Mouse (Mus musculus): ENCODE data around the gene Klf14.

Klf14 gene

GRCm38 (mm10) chr6:30958736-30959540 is at the start of gene Klf14:
TSS of gene Klf14 (minus strand) at chr6:30959078.
- DNase-seq, result no peak

GRCm38 (mm10) chr6:31006111-31006600 is 47.3 kb upstream of the Klf14 start:
- no peak for DNase-seq

- DNase-seq, result no peak
Observed at GRCm38 (mm10) chr6:30986393-30986792, 27.5 kb upstream of the Klf14 start.

GRCm38 (mm10) chr6:30983021-30983420 is 24.1 kb upstream of the Klf14 start:
- no peak for DNase-seq

GRCm38 (mm10) chr6:30982372-30982980 is 23.6 kb upstream of the Klf14 start:
- no peak for DNase-seq

GRCm38 (mm10) chr6:30981351-30981750 is 22.5 kb upstream of the Klf14 start:
- DNase-seq, result no peak

GRCm38 (mm10) chr6:30978615-30979014 is 19.7 kb upstream of the Klf14 start:
- no peak for DNase-seq

GRCm38 (mm10) chr6:30972121-30972520 is 13.2 kb upstream of the Klf14 start:
- DNase-seq, result no peak

GRCm38 (mm10) chr6:30957784-30958735 is 818 bp downstream of the Klf14 start:
- peak in 1 of 2 experiments; percentile 4 for DNase-seq

- no peak for DNase-seq
Observed at GRCm38 (mm10) chr6:30939264-30939663, 19.6 kb downstream of the Klf14 start.

GRCm38 (mm10) chr6:30922821-30923220 is 36.1 kb downstream of the Klf14 start:
- no peak for DNase-seq

GRCm38 (mm10) chr6:30921826-30922225 is 37.1 kb downstream of the Klf14 start:
- no peak for DNase-seq

GRCm38 (mm10) chr6:30920834-30921675 is 37.8 kb downstream of the Klf14 start:
- peak in 1 of 2 experiments; percentile 16 for DNase-seq

GRCm38 (mm10) chr6:30915473-30915872 is 43.4 kb downstream of the Klf14 start, which contains the start of gene Tsga13:
TSS of gene Tsga13 (minus strand) at chr6:30915573.
- DNase-seq, result no peak

- no peak for DNase-seq
Observed at GRCm38 (mm10) chr6:30907970-30908369, 50.9 kb downstream of the Klf14 start.
